Mouse (Mus musculus) heart, postnatal 0 days (tissue): ENCODE data around the gene Atxn1.

Source experiments
- CTCF ChIP-seq: IDR thresholded peaks from 2 replicates; pipeline ENCODE4 v1.5.1; 2016; ENCODE audit warnings: antibody characterized with exemption, control low read depth, low read depth
- EP300 ChIP-seq: IDR thresholded peaks from 2 replicates; pipeline ENCODE4 v1.6.1; 2016; ENCODE audit warnings: antibody characterized with exemption, low read depth

DNA sequence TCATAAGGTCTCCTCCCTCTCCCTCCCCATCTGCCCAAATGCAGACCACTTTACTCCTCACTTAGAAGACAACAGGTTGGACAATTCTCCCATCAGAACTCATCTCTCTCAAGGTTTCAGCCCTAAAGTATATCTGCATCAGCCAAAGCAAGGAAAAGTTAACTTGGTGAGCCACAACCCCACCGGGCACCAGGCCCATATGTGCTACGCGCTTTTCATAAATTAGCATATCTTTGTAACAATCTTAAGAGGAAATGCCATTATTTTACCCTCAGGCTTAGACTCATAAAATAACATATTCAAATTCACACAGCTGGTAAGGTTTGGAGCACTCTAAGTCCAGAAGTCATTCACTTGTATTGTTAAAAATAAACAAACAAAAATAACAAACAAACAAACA lies 50.7 kb downstream of the Atxn1 start:
- no peak for TF ChIP-seq CTCF
- TF ChIP-seq EP300: no peak
